Mouse (Mus musculus): ENCODE measurements around the gene Apoc1.
"Not testable (repeated sequence)": the region's sequence is repeated elsewhere in the genome, so short reads cannot be mapped to it uniquely, and the experiment has no call there.

Apoc1 gene

GRCm38 (mm10) chr7:19705271-19705670, 12.8 kb upstream of the Apoc1 start:
- no peak for DNase-seq (ENCODE audit: low spot score in 2 of 2)

GRCm38 (mm10) chr7:19704475-19704874, 12.0 kb upstream of the Apoc1 start:
- no peak for DNase-seq (ENCODE audit: low spot score in 2 of 2)

DNA sequence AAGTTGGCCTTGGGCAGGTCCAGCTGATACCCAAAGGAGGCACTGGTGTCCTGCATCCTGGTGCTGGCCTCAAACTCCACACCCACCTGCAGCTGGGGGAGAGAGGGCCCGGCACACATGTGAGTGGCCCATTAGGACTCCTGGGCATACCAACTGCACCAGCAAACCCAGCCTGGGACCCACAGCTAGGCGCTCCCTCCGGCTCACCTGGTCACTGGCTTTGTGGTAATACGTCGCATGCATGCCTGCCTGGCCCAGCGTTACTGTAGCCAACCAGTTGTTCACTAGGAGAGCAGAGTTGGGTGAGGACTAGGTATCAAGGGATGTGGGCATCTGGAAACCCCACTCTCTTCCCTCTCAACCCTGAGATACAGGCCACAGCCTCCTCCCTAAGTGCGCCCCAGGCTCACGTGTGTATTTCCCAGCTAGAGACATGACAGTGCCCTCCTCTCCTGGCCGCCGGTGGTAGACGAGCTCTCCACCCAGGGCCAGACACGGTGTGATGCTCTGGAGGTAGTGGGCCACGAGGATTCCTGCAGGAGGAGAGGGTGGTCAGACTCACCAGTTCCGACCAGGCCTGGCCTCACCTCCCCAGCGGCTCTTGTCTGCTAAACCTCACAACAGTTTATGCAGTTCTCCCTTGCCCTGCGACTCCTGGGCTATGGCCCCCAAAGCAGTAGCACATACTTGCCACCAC, 10.5 kb upstream of the Apoc1 start:
- no peak for DNase-seq (ENCODE audit: low spot score in 2 of 2)

GRCm38 (mm10) chr7:19701069-19701761, 8.8 kb upstream of the Apoc1 start:
- peak; percentile 51 to 52 for DNase-seq (ENCODE audit: low spot score in 2 of 2)

GRCm38 (mm10) chr7:19700299-19701068, 8.0 kb upstream of the Apoc1 start:
- peak in 1 of 2 experiments; percentile 15 for DNase-seq (ENCODE audit: low spot score in 2 of 2)

GRCm38 (mm10) chr7:19699827-19700148, 7.3 kb upstream of the Apoc1 start:
- DNase-seq (ENCODE audit: low spot score in 2 of 2): no peak

DNA sequence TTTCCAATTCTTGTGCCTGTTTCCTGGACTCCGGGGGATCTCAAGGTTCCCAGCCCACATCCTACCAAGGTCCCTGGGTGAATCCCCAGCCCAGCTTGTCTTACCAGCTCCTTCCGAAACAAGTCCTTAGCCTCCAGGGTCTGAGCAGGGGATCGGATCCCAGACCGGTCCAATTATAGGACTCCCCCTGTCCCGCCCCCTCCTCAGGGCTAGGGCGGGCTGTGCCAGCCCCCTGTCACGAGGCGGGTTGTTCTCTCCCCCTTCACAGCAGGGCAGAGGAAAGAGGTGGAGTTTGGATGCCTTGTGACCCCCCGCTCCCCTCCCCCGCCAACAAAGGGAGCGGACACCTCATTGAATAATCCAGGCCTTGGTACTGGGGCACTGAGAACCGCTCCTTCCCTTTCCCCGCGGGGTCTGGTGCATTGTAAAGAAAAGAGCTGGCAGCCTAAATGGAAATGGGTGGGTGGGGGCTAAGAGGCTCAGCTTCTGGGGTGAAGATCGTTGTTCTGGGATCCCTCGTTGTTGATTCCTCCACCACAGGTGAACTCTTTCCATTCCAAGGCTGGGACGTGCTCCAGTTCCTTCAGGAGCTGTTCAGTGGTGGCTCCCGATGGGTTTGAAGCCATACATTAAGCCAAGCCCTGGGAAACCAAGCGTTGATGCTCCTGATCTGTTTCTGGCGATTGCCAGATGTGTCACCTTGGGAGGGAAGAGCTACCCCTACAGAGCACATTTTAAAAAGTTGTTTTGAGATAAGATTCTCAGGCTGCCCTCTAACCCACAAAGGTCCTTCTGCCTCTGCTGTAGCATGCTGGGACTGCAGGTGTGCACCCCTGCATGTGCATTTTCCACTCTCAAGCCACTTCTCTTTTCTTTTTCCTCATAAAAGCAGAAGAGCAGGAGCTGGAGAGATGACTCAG, 6.7 kb upstream of the Apoc1 start, which contains the start of gene Apoe:
TSS of gene Apoe (minus strand) at position 282 of the 920 bp plus-strand sequence.
- DNase-seq (ENCODE audit: low spot score in 2 of 2): peak; percentile 22 to 28

DNA sequence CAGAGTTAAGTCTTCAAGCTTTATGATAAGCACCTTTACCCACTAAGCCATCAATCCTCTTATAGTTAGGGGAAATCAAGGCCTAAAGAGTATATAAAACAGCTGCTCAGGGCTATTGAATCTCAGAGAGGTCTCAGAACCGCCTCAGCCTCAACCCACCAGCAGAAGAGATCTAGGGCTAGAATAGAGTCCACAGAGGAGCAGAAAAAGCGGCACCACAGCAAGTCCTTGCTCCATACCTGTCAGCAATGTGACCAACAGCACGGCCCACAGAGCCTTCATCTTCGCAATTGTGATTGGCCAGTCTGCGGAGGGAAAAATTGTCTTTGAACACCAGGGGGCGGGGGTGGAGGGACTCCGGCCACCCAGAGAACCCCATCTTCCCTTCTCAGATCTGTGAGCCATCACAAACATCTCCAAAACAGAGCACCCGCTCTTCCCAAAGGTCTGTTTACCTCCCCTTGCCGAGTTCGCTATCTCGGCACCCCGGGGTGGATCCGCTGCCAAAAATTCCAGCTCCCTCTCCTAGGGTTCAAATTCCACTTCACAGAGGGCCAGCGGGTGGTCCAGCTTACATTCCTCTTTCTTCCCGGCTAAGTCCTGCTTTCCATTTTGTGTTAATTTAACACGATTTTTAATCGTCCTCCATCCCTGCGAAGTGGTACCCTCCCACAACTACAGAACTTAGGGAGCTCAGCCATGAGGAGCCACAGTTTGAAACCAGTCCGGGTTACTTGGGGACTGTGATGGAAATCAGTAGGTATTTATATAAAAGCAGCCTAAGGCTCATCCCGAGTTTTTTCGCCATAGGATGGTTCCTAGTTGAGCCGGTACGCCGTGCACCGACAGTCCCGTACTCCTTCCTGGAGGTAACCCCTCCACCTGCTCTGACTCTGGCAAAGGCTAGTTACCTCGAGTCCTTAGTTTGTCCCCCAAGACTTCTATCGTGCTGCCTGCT, 5.8 kb upstream of the Apoc1 start:
- no peak for DNase-seq (ENCODE audit: low spot score in 2 of 2)

DNA sequence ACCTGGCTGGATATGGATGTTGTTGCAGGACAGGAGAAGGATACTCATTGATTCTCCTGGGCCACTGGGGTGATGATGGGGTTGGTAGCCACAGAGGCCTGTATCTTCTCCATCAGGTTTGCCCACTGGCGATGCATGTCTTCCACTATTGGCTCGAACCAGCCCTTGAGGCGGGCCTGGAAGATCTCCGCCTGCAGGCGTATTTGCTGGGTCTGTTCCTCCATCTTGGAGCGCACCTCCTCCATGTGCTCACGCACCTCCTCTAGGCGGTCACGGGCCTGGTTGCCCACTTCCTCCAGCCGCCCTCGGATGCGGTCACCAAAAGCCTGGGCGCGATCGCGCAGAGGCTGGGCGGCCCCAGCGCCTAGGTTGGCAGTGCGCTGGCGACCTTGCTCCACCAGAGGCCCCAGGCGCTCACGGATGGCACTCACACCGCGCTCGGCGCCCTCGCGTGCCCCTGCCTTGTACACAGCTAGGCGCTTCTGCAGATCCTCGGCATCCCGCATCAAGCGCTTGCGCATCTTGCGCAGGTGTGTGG, 3.9 kb upstream of the Apoc1 start:
- DNase-seq (ENCODE audit: low spot score in 2 of 2): no peak

DNA sequence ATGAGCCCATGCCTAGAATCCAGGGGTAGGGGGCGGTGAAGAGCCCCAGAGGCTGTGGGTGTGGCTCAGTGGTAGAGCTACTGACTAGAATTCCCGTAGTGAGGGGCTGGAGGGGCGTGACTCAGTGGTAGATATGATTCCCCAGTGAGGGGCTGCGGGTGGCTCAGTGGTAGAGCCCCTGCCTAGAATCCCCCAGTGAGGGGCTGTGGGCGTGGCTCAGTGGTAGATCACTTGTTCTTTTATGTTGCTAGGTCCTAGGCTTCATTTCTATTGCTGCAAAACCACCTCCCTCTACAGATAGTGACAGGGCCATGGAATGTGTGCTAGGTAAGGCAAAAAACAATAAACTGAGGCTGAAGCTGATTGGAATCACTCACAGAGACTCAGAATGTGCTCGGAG, 3.4 kb upstream of the Apoc1 start:
- no peak for DNase-seq (ENCODE audit: low spot score in 2 of 2)

DNA sequence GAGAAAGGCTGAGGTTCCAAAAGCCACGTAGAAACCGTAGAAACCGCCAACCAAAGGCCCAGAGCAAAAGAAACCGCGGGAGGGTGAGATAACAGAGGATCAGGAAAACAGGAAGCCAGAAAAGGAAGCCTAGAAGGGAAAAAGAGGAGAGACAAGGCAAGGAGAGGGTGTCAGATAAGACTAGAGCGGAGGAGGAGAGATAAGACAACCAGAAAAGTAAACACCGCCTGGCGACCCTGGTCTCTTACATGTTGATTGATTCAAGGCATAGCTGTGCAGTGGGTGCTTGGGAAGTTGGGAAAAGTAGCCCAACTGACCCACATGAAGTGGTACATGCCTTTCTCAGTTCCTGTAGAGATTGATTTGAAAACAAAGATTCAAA, 2.7 kb upstream of the Apoc1 start:
- no peak for DNase-seq (ENCODE audit: low spot score in 2 of 2)

- no peak for DNase-seq (ENCODE audit: low spot score in 2 of 2)
Observed at GRCm38 (mm10) chr7:19694336-19695212, 2.1 kb upstream of the Apoc1 start.

GRCm38 (mm10) chr7:19693421-19693820, 961 bp upstream of the Apoc1 start:
- DNase-seq (ENCODE audit: low spot score in 2 of 2): no peak

- DNase-seq (ENCODE audit: low spot score in 2 of 2): no peak
Observed at GRCm38 (mm10) chr7:19691434-19691833, 1.0 kb downstream of the Apoc1 start.

DNA sequence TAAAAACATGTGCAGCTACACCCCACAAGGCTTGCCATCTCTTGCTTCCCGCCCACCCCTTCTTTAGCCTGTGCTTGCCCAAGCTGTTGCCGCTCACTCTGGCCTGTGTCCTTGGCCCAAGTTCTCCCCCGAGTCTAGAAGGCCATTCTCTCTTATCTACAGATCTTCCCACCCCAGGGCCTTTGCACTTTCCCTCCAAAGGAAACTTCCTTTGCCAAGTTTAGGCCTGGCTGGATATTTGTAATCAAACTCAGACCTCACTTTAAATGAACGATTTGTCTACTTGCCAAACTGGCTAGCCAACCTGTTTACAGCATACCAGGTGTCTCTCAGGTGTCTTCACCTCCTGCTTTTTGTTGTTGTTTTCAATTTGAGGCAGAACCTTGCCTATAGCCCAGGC, 1.6 kb downstream of the Apoc1 start:
- DNase-seq (ENCODE audit: low spot score in 2 of 2): no peak

- no peak for DNase-seq (ENCODE audit: low spot score in 2 of 2)
Observed at GRCm38 (mm10) chr7:19688611-19689010, 3.8 kb downstream of the Apoc1 start.

DNA sequence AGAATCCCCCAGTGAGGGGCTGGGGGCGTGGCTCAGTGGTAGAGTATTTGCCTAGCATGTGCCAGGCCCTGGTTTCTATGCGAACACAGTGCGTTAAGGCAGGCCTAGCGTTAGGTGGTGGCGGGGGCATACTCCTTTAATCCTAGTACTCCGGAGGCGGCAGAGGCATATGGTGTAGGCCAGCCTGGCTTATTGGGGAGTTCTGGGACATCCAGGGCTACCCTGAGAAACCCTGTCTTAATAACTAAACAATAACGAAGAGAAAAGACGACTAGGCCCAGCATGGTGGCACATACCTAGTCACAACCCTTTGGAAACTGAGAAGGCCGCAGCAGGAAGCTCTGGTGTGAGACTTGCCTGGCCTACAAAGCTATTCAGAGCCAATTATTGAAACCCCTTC, 4.4 kb downstream of the Apoc1 start:
- no peak for DNase-seq (ENCODE audit: low spot score in 2 of 2)

GRCm38 (mm10) chr7:19686927-19687583, 5.4 kb downstream of the Apoc1 start:
- not testable (repeated sequence) for DNase-seq (ENCODE audit: low spot score in 2 of 2)

DNA sequence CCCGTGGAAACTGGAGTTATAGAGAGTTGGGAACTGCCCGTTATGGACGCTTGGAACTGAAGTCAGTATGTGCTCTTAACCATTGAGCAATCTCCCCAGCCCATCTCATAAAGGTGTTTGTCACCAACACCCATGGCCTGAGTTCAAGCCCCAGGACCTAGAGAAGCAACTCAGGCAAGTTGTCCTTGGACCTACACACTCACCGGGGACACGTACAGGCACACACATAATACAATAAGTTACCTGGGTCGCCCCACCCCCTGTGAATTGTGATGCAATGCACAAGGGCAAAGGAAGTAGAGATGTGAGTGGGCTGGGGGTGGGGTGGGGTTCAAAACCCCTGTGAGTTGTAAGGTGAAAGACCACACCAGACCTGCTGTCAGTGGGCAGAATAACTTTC, 5.9 kb downstream of the Apoc1 start:
- no peak for DNase-seq (ENCODE audit: low spot score in 2 of 2)

All from thymus, postnatal 10 days (tissue).